Mouse (Mus musculus) left cerebral cortex, postnatal 25 days (tissue): ENCODE data around the gene Ptch2. TPM values are rescaled to one million over a fixed set of nuclear protein-coding genes. Genes with fewer than 3 reads are reported as not detected.

ENCODE experiments used
- DNase-seq, 2 experiments: peaks; one replicate each; pipeline ENCODE4 v3.0.0; 2022; ENCODE audit warnings: low spot score in 2 of 2, mixed read lengths in 1 of 2
- intact Hi-C: fragments of 180-260 bp; cut with DNase I; formaldehyde crosslinking; loops from one replicate; pipeline ENCODE4 v1.15.1; 2025
- total RNA-seq, 2 experiments: library from RNA; stranded (reverse); gene quantifications; 2 replicates each; pipeline ENCODE4 v1.2.3; 2021

The Ptch2 gene
- total RNA-seq, 2 experiments from 2014 or later: 1.4 to 2.0 TPM

GRCm38 (mm10) chr4:117100036-117100435, 4.2 kb downstream of the Ptch2 start:
- intact Hi-C loops: no loop called here
- DNase-seq: no peak

GRCm38 (mm10) chr4:117101218-117101617, 5.3 kb downstream of the Ptch2 start:
- DNase-seq: no peak
- intact Hi-C loops: no loop called here

- no peak for DNase-seq
- intact Hi-C loops: no loop called here
Observed at GRCm38 (mm10) chr4:117104672-117105071, 8.8 kb downstream of the Ptch2 start.

GRCm38 (mm10) chr4:117105127-117105526, 9.3 kb downstream of the Ptch2 start:
- intact Hi-C loops: no loop called here

DNA sequence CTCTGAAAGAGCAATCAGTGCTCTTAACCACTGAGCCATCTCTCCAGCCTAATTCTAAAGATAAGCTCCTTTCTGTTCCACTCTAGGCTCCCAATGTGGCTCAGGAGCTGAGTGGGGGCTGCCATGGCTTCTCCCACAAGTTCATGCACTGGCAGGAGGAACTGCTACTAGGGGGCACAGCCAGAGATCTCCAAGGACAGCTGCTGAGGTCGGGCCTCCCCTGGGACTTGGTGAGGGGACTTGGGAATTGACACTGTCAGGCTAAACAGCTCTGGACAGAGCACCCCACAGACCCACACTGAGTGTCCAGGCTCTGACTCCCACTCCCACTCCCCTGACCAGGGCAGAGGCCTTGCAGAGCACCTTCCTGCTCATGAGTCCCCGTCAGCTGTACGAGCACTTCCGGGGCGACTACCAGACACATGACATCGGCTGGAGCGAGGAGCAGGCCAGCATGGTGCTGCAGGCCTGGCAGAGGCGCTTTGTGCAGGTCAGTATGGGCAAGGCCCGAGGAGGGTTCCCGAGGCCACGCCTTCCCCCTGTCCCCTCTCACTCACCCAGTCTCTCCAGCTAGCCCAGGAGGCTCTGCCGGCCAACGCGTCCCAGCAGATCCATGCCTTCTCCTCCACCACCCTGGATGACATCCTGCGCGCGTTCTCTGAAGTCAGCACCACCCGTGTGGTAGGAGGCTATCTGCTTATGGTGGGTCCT, 12.1 kb downstream of the Ptch2 start:
- no peak for DNase-seq
- intact Hi-C loops: no loop called here

More at GRCm38 (mm10) chr4:117105127-117105526, 9.3 kb downstream of the Ptch2 start:
- DNase-seq: no peak

DNA sequence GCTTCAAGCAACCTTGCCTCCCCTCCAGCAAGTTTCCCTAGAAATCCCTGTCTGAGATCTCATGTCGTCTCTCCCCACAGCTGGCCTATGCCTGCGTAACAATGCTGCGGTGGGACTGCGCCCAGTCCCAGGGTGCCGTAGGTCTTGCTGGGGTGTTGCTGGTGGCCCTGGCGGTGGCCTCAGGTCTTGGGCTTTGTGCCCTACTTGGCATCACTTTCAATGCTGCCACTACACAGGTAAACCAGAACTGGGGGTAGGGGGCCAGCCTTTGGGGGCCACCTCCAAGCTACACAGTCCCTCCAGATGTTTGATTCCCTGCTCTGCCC, 12.6 kb downstream of the Ptch2 start:
- intact Hi-C loops: no loop called here

DNA sequence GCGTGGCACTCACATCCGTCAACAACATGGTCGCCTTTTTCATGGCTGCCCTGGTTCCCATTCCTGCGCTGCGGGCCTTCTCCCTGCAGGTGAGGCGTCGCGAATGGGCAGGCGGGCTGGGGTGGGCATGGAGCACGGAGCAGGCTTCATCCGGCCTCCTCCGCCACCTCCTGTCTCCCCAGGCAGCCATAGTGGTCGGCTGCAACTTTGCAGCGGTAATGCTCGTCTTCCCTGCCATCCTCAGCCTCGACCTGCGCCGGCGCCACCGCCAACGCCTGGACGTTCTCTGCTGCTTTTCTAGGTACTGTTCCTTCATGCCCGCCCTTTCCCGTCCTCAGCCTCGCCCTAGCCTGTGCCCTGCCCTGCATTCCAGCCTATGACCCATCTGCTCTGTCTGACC, 13.5 kb downstream of the Ptch2 start:
- no peak for DNase-seq
- intact Hi-C loops: no loop called here

More for the DNA sequence above, 12.6 kb downstream of the Ptch2 start:
- no peak for DNase-seq

DNA sequence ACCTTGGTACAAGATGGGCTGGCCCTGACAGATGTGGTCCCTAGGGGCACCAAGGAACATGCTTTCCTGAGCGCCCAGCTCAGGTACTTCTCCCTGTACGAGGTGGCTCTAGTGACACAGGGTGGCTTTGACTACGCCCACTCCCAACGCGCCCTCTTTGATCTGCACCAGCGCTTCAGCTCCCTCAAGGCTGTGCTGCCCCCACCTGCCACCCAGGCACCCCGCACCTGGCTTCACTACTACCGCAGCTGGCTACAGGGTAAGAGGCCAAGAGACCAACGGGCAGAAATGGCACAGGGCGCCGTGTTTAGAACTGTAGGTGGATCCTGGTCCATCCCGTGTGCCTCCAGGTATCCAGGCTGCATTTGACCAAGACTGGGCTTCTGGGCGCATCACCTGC, 14.4 kb downstream of the Ptch2 start:
- no peak for DNase-seq
- intact Hi-C loops: no loop called here

- intact Hi-C loops: no loop called here
- no peak for DNase-seq
Observed at GRCm38 (mm10) chr4:117110985-117111384, 15.1 kb downstream of the Ptch2 start.

GRCm38 (mm10) chr4:117113237-117113636, 17.4 kb downstream of the Ptch2 start:
- DNase-seq: no peak
- intact Hi-C loops: no loop called here

DNA sequence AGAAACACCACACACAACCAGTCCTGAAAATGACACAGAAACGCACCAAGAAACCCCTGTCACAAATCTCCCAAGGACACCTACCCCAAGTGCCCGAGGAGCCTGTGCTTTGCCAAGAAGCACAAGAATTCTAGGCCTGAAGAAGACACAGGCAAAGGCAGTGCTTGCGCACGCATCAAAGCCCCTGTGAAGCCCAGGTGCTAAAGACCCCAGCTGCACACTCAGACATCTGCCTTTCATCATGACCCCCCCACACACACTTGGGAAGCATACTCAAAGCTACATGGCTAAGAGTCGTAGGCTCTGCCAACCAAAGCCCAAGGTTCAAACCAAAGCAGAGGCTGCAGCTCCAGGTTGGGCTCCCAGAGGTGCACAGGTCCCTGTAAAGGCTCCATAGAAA, 19.7 kb downstream of the Ptch2 start:
- intact Hi-C loops: no loop called here
- DNase-seq: no peak

DNA sequence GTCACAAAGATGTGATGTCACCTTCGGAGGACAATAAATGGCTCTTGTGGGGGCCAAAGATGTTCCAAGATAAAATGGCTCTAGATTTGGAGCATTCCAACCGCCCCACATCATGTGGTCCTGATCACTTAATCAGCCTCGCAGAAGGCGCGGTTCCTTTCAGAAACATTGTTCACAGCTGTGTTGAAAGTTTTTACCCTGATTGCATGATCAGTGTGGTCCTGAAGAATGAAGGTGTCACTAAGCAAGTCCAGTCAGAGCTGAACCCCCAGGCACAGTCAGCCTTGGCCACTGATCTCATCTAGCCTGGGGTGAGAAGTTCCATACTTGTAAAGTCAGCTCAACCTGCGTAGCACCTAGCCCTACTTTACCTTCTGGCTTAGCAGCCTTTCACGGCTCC, 22.1 kb downstream of the Ptch2 start:
- no peak for DNase-seq
- intact Hi-C loops: no loop called here

DNA sequence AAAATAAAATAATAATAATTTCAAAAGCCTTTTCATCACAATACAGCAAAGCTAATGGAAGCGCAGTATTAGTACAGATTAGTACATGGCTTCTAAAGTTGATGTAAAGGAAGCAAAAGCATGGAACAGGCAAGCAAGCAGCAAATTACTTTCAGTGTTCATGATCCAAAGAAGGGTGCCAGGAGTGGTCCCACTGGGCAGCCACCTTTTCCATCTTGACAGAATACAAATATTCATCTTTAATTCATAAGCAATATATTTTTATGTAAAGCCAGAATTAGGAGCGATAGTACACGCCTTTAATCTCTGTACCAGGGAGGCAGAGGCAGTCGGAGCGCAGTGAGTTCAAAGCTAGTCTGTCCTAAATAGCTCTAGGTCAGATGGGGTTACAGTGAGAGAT, 23.8 kb downstream of the Ptch2 start:
- DNase-seq: no peak
- intact Hi-C loops: loop anchor here (2.0 to 5.0 kb wide), 2 partner anchors 125 to 397 kb away; partner anchors contain the start of genes Hectd3, Tesk2 and Urod

DNA sequence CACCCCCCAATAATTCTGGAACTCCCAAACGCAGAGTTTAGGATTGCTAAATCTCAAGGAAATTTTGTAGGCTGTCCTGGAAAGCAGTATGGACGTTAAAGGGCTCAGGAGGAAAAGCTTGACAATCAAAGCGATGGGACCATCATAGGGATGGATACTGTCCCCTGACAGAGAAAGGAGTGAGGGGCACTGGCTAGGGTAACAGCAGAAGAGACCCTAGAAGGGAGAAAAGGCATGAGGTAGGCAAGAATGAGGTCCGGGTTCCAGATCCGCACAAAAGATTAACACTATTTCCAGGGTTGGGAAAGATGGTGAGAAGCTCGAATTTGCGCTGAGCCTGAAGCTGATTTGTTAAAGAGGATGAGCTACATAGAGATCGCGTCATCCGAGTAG, 24.2 kb downstream of the Ptch2 start:
- no peak for DNase-seq
- intact Hi-C loops: loop anchor here (2.0 to 5.0 kb wide), 2 partner anchors 125 to 398 kb away; partner anchors contain the start of genes Hectd3, Tesk2 and Urod

GRCm38 (mm10) chr4:117120445-117121414, 24.9 kb downstream of the Ptch2 start:
- intact Hi-C loops: loop anchor here (2.0 to 5.0 kb wide), 2 partner anchors 126 to 398 kb away; partner anchors contain the start of genes Hectd3, Tesk2 and Urod

GRCm38 (mm10) chr4:117122209-117122608, 26.3 kb downstream of the Ptch2 start:
- DNase-seq: no peak
- intact Hi-C loops: loop anchor here (5.0 kb wide), 1 partner anchor 400 kb away; the partner anchor contains the start of gene Tesk2

More at GRCm38 (mm10) chr4:117120445-117121414, 24.9 kb downstream of the Ptch2 start:
- peak; percentile 94 to 98 for DNase-seq

DNA sequence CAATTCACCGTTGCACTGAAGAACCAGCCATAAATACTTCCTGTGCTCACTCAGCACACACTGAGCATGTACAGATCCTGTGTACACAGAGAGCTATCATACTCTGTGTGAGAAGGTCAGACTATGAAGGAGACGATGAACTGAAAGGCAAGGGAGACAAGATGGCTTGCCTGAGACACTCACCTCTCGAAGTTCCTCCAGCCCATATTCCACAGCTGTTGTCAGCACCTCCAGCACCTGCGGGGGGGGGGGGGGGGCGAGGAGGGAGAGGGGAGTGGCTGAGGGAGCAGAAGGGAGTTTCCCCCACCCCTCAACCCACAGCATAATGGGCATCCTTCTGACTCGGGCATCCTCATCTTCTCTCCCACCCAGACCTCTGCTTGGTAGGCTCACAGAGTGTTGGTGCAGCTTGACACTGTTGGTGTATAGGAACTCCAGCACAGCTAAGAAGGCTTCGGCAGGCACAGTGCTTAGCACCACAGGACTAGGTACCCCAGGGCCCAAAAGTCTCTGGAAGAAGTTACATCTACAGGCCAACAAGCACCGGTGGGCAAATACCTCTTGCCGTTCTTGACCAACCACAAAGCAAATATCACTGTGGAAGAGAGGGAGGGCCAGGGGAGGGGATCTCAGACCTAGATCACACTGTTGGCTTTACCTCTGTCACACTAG, 27.8 kb downstream of the Ptch2 start:
- no peak for DNase-seq

GRCm38 (mm10) chr4:117124218-117124517, 28.3 kb downstream of the Ptch2 start:
- intact Hi-C loops: loop anchor here (5.0 kb wide), 1 partner anchor 402 kb away; the partner anchor contains the start of gene Tesk2
- DNase-seq: no peak

More for the DNA sequence above, 27.8 kb downstream of the Ptch2 start:
- intact Hi-C loops: loop anchor here (5.0 kb wide), 1 partner anchor 401 kb away; the partner anchor contains the start of gene Tesk2

DNA sequence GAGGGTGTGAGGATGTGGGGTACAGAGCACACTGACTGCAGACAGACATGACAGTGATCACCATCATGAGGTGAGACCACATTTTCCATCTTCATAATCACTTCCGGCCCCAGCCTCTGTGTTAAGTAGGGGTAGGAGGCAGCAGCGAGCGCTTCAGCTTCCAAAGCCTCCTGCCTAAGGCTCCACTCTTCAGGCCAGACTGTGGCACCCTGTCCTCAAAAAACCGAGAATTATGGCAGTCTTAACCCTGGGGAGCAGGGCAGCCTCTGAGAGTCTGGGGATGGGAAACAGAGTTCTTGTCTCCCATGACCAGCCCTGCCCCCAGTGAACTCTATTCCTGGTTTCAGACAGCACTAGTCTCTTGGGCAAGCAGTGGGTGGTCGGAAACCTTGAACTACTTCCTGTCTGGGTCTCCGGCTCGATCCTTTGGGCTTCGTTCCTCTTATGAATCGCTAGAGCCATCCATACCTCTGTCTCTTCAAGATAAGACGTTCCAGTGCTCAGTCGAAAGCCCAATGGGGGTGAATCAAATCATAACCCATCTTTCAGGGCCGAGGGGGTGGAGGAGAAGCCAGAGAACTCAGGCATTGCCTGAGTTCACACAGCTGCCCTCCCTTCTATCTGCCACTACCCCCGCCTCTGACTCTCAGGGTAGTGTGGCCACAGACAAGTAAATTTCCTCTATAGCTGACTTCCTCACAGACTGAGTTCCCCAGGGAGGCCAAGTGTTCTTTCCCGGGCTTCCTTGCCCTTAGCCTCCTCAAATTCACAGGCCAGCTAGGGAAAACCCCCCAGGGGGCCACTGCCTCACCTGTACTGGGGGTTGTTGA, 28.9 kb downstream of the Ptch2 start:
- peak in 1 of 2 experiments; percentile 59 for DNase-seq
- intact Hi-C loops: loop anchor here (5.0 kb wide), 1 partner anchor 402 kb away; the partner anchor contains the start of gene Tesk2
